Mouse (Mus musculus) testis, adult 2 months (tissue): Measurements from ENCODE around the gene Atp1b1. TPM values are rescaled to one million over a fixed set of nuclear protein-coding genes. Genes with fewer than 3 reads are reported as not detected.
A peak's percentile ranks its signal among the peaks of the same experiment; 100 is the strongest.

Experiments
- H3K27ac ChIP-seq: fragments of 200-500 bp; 2 replicates; pipeline ENCODE4 v1.5.1; 2012; ENCODE audit warnings: low read depth, low read length; ENCODE audit not compliant: control insufficient read depth, insufficient read depth
- H3K27me3 ChIP-seq: fragments of 200-500 bp; 2 replicates; pipeline ENCODE4 v1.6.1; 2012; ENCODE audit warnings: mild to moderate bottlenecking, low read length, moderate library complexity; ENCODE audit not compliant: control insufficient read depth, insufficient read depth
- H3K36me3 ChIP-seq: fragments of 200-500 bp; 2 replicates; pipeline ENCODE4 v1.6.1; 2012; ENCODE audit warnings: mild to moderate bottlenecking, low read length; ENCODE audit not compliant: control insufficient read depth, insufficient read depth
- H3K4me1 ChIP-seq: fragments of 200-500 bp; 2 replicates; pipeline ENCODE4 v1.6.1; 2012; ENCODE audit warnings: low read length; ENCODE audit not compliant: control insufficient read depth, insufficient read depth
- H3K4me3 ChIP-seq: fragments of 200-500 bp; 2 replicates; pipeline ENCODE4 v1.5.1; 2012; ENCODE audit warnings: low read depth, mild to moderate bottlenecking, low read length, moderate library complexity, mixed read lengths; ENCODE audit not compliant: control insufficient read depth
- CTCF ChIP-seq: fragments of 200-500 bp; IDR thresholded peaks from 2 replicates; pipeline ENCODE4 v1.5.1; 2012; ENCODE audit warnings: low read depth, mild to moderate bottlenecking, inconsistent platforms, low read length, moderate library complexity; ENCODE audit not compliant: control insufficient read depth, insufficient read depth, insufficient replicate concordance
- POLR2A ChIP-seq: fragments of 200-500 bp; IDR thresholded peaks from 2 replicates; pipeline ENCODE4 v1.6.1; 2012; ENCODE audit warnings: low read depth, mild to moderate bottlenecking, inconsistent platforms, low read length, moderate library complexity; ENCODE audit not compliant: control insufficient read depth
- polyA plus RNA-seq: library from polyadenylated mRNA; depleted of rRNA; stranded (reverse); fragments of >200 nt; gene quantifications from 2 replicates; pipeline ENCODE4 v1.2.3, GENCODE M21; 2012

Atp1b1 gene
- polyA plus RNA-seq, 1 experiment = 15.8 TPM

- no peak overlapping the region for H3K27ac ChIP-seq
- no peaks in the 10 kb centered on the region for H3K36me3 ChIP-seq
- no peaks in the 10 kb centered on the region for H3K4me1 ChIP-seq
- TF ChIP-seq CTCF (no peak), POLR2A (peak; percentile 33; the same call in 1 of the 2 replicates)
- H3K27me3 ChIP-seq = no peaks in the 10 kb centered on the region
- H3K4me3 ChIP-seq = peak overlapping the region; percentile 64
Measured at GRCm38 (mm10) chr1:164474778-164475511, 16.8 kb upstream of the Atp1b1 start.

- H3K4me3 ChIP-seq = peak overlapping the region; percentile 64
- H3K27me3 ChIP-seq = no peaks in the 10 kb centered on the region
- no peaks in the 10 kb centered on the region for H3K36me3 ChIP-seq
- H3K4me1 ChIP-seq = no peaks in the 10 kb centered on the region
- H3K27ac ChIP-seq = no peak overlapping the region
- TF ChIP-seq POLR2A (no peak), CTCF (no peak)
Measured at GRCm38 (mm10) chr1:164474310-164474709, 16.2 kb upstream of the Atp1b1 start.

- Histone ChIP-seq H3K4me3 (peak overlapping the region; percentile 64), H3K27ac (no peak overlapping the region), H3K27me3 (no peaks in the 10 kb centered on the region), H3K36me3 (no peaks in the 10 kb centered on the region), H3K4me1 (no peaks in the 10 kb centered on the region)
- TF ChIP-seq CTCF (no peak), POLR2A (peak; percentile 30; the same call in 1 of the 2 replicates)
Measured at GRCm38 (mm10) chr1:164473398-164473797, 15.2 kb upstream of the Atp1b1 start.

- no peaks in the 10 kb centered on the region for H3K4me1 ChIP-seq
- no peaks in the 10 kb centered on the region for H3K27me3 ChIP-seq
- H3K36me3 ChIP-seq = no peaks in the 10 kb centered on the region
- no peak overlapping the region for H3K4me3 ChIP-seq
- no peak overlapping the region for H3K27ac ChIP-seq
- no peak for TF ChIP-seq POLR2A
- no peak for TF ChIP-seq CTCF
Measured at GRCm38 (mm10) chr1:164471632-164472031, 13.5 kb upstream of the Atp1b1 start.

GRCm38 (mm10) chr1:164470985-164471384, 12.8 kb upstream of the Atp1b1 start:
- H3K27ac ChIP-seq = no peak overlapping the region
- H3K27me3 ChIP-seq = no peaks in the 10 kb centered on the region
- H3K36me3 ChIP-seq = no peaks in the 10 kb centered on the region
- no peak overlapping the region for H3K4me3 ChIP-seq
- TF ChIP-seq POLR2A (no peak), CTCF (no peak)
- H3K4me1 ChIP-seq = no peaks in the 10 kb centered on the region

- TF ChIP-seq POLR2A (no peak), CTCF (no peak)
- H3K27me3 ChIP-seq = no peaks in the 10 kb centered on the region
- H3K4me3 ChIP-seq = no peak overlapping the region
- no peaks in the 10 kb centered on the region for H3K4me1 ChIP-seq
- H3K36me3 ChIP-seq = no peaks in the 10 kb centered on the region
- H3K27ac ChIP-seq = no peak overlapping the region
Measured at GRCm38 (mm10) chr1:164468329-164468728, 10.2 kb upstream of the Atp1b1 start.

GRCm38 (mm10) chr1:164467406-164467805, 9.3 kb upstream of the Atp1b1 start:
- H3K4me3 ChIP-seq = no peak overlapping the region
- H3K27me3 ChIP-seq = no peaks in the 10 kb centered on the region
- H3K4me1 ChIP-seq = no peaks in the 10 kb centered on the region
- no peaks in the 10 kb centered on the region for H3K36me3 ChIP-seq
- H3K27ac ChIP-seq = no peak overlapping the region
- TF ChIP-seq POLR2A (no peak), CTCF (no peak)

- peaks cover 14% of the 10 kb centered on the region for H3K4me1 ChIP-seq
- no peak for TF ChIP-seq CTCF
- no peak for TF ChIP-seq POLR2A
- H3K4me3 ChIP-seq = peak overlapping the region; percentile 12
- H3K27me3 ChIP-seq = no peaks in the 10 kb centered on the region
- no peaks in the 10 kb centered on the region for H3K36me3 ChIP-seq
- H3K27ac ChIP-seq = peak overlapping the region; percentile 56; the same call in 1 of the 2 replicates
Measured at GRCm38 (mm10) chr1:164461726-164462125, 3.6 kb upstream of the Atp1b1 start.
